Comparison of ENCODE assay signal across 10 mouse cellular contexts in the genomic region with DNA sequence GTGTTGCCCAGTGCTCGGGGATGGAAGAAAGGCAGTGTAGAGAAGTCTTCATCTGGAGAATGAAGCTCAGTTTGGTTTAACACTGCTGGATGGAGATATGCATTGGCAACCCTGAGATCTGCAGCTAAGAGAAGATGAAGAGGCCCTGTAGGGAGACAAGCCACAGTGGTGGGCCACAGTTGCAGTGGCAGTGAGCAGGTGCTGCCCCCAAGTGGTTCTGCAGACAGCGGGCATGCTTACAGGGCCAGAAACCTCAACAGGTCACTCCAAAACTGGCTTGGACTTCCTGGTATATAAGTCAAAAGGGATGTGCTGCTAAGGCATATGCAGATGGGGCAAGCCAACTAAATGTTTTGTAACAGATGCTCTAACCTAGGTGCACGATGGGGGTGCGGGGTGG. TPM values are rescaled to one million over a fixed set of nuclear protein-coding genes. Genes with fewer than 3 reads are reported as not detected.
A peak's percentile ranks its signal among the peaks of the same experiment; 100 is the strongest.
DNase-seq lines count a peak whose midpoint lies in the region; TF ChIP-seq lines count a peak whose summit lies in the region.
"Had no signal": no experiment of that assay in that cellular context is flagged by ENCODE, and none has a peak within 500 bp of the region (broad histone marks: within the 10 kb centered on the region; RNA-seq: fewer than 3 reads in every experiment).

No protein-coding gene starts in this region.

- H3K9me3 ChIP-seq in ES-E14 (ENCODE audit: control insufficient read depth, insufficient read depth, low read depth, low read length): no peaks in the 10 kb centered on the region
- H3K9me3 ChIP-seq: embryonic facial prominence, embryonic 12.5 days; limb, embryonic 15.5 days had no signal

- no peak overlapping the region for H3K27ac ChIP-seq in ES-E14 (ENCODE audit: insufficient read depth, low read depth, low read length, poor library complexity, severe bottlenecking)
- H3K27ac ChIP-seq: embryonic facial prominence, embryonic 12.5 days; limb, embryonic 15.5 days had no signal

- no peaks in the 10 kb centered on the region for H3K4me1 ChIP-seq in ES-E14 (ENCODE audit: control insufficient read depth in 2 of 2, insufficient read depth in 2 of 2, low read length in 2 of 2, poor library complexity in 1 of 2)
- H3K4me1 ChIP-seq: embryonic facial prominence, embryonic 12.5 days; limb, embryonic 15.5 days had no signal

- H3K4me3 ChIP-seq in ES-E14 (ENCODE audit: insufficient read depth in 1 of 2, low read depth in 1 of 2, low read length in 2 of 2, poor library complexity in 1 of 2, severe bottlenecking in 1 of 2): no peak overlapping the region
- H3K4me3 ChIP-seq: embryonic facial prominence, embryonic 12.5 days; limb, embryonic 15.5 days had no signal

- intact Hi-C loops in gastrocnemius, postnatal 36 days (cut with DNase I): loop anchor here (2.0 to 10.0 kb wide), 3 partner anchors 130 to 588 kb away; no protein-coding TSS in a partner anchor

- DNase-seq in 3T3-L1 (ENCODE audit: low read depth, low spot score): peak; percentile 69
- no peak for DNase-seq in ES-E14 (ENCODE audit: low read depth, low spot score)
- peak; percentile 72 to 75 for DNase-seq in cerebellum, postnatal 36 days
- DNase-seq in gastrocnemius, postnatal 36 days: peak; percentile 32 to 34
- DNase-seq in kidney, adult 18-20 months: peak; percentile 65
- DNase-seq in lung, postnatal 10 days: peak; percentile 77
- peak; percentile 79 for DNase-seq in retina, embryonic 14.5 days (ENCODE audit: low spot score)
- peak; percentile 41 for DNase-seq in urinary bladder, postnatal 25 days (ENCODE audit: low spot score)

- no peak overlapping the region for H3K9ac ChIP-seq in ES-E14 (ENCODE audit: insufficient read depth, low read depth, low read length, poor library complexity, severe bottlenecking)
- H3K9ac ChIP-seq: embryonic facial prominence, embryonic 12.5 days; limb, embryonic 15.5 days had no signal

- no peaks in the 10 kb centered on the region for H3K36me3 ChIP-seq in ES-E14 (ENCODE audit: control insufficient read depth, insufficient read depth, low read length, poor library complexity, severe bottlenecking)
- H3K36me3 ChIP-seq: embryonic facial prominence, embryonic 12.5 days; limb, embryonic 15.5 days had no signal

- in situ Hi-C loops in ES-E14 (cut with MboI; ENCODE audit: low sequenced_read_pairs in 2 of 2, unreplicated experiment in 2 of 2): no loop called here

TF ChIP-seq in ES-E14, 5 proteins besides CTCF, POLR2A, EP300 and RAD21:
- TF ChIP-seq ZC3H11A (IDR thresholded peaks at IDR 0.05; ENCODE audit: borderline replicate concordance, low read depth, low read length) (peak; percentile 92; the same call in 1 of the 2 replicates), ZNF384 (IDR thresholded peaks at IDR 0.05; ENCODE audit: low read depth, low read length) (no peak)

RNA-seq across cellular contexts. Expression of gene Xcl1, which starts 30.3 kb away (rescaled TPM):
- not detected in 2 replicates for total RNA-seq in ES-E14 (2012; rRNA removed)
- total RNA-seq in gastrocnemius, postnatal 36 days (2021): not detected
